Mouse (Mus musculus) brain, embryonic 14.5 days (tissue): ENCODE data around the gene Cox6b1.

Experiments
- CTCF ChIP-seq: fragments of 200-500 bp; IDR thresholded peaks from 2 replicates; pipeline ENCODE4 v1.5.1; 2012; ENCODE audit warnings: inconsistent platforms, mild to moderate bottlenecking, moderate library complexity, borderline replicate concordance; ENCODE audit not compliant: insufficient read depth, insufficient read length; ENCODE audit errors: extremely low read depth
- POLR2A ChIP-seq: fragments of 200-500 bp; IDR thresholded peaks from 2 replicates; pipeline ENCODE4 v1.6.1; 2012; ENCODE audit warnings: mild to moderate bottlenecking, inconsistent platforms, borderline replicate concordance; ENCODE audit not compliant: poor library complexity, insufficient read depth, insufficient read length, severe bottlenecking; ENCODE audit errors: extremely low read depth

- TF ChIP-seq POLR2A (no peak), CTCF (peak; percentile 55; the same call in 1 of the 2 replicates)
Observed at GRCm38 (mm10) chr7:30634621-30635020, 8.7 kb upstream of the Cox6b1 start.
